Mouse (Mus musculus): ENCODE data around the gene Egfl7.

Egfl7 gene

GRCm38 (mm10) chr2:26570034-26570433, 9.8 kb upstream of the Egfl7 start:
- peak; percentile 55 to 82 for DNase-seq

GRCm38 (mm10) chr2:26571400-26571799, 8.4 kb upstream of the Egfl7 start:
- no peak for DNase-seq

- no peak for DNase-seq
These were observed 8.0 kb upstream of the Egfl7 start for GRCm38 (mm10) chr2:26571826-26572225.

GRCm38 (mm10) chr2:26573396-26573795, 6.4 kb upstream of the Egfl7 start:
- peak; percentile 62 to 64 for DNase-seq

- DNase-seq, result no peak
These were observed 6.0 kb upstream of the Egfl7 start for GRCm38 (mm10) chr2:26573807-26574206.

- DNase-seq, result no peak
These were observed 5.0 kb upstream of the Egfl7 start for GRCm38 (mm10) chr2:26574862-26575261.

GRCm38 (mm10) chr2:26575378-26575777, 4.4 kb upstream of the Egfl7 start:
- no peak for DNase-seq

- DNase-seq, result no peak
These were observed 3.9 kb upstream of the Egfl7 start for GRCm38 (mm10) chr2:26575865-26576264.

GRCm38 (mm10) chr2:26576462-26576861, 3.4 kb upstream of the Egfl7 start:
- no peak for DNase-seq

GRCm38 (mm10) chr2:26578369-26578768, 1.4 kb upstream of the Egfl7 start:
- DNase-seq, result no peak

- no peak for DNase-seq
These were observed 937 bp downstream of the Egfl7 start for GRCm38 (mm10) chr2:26580751-26581150.

GRCm38 (mm10) chr2:26582203-26582602, 2.4 kb downstream of the Egfl7 start:
- DNase-seq, result no peak

- peak in 1 of 2 experiments; percentile 45 for DNase-seq
These were observed 2.9 kb downstream of the Egfl7 start for GRCm38 (mm10) chr2:26582741-26583140.

- DNase-seq, result no peak
These were observed 3.8 kb downstream of the Egfl7 start for GRCm38 (mm10) chr2:26583640-26584039.

GRCm38 (mm10) chr2:26585713-26586112, 5.9 kb downstream of the Egfl7 start:
- peak; percentile 46 to 54 for DNase-seq

GRCm38 (mm10) chr2:26586294-26587043, 6.7 kb downstream of the Egfl7 start, which contains the start of gene Gm20532:
Gene Gm20532 (plus strand): TSS chr2:26586639.
- DNase-seq, result peak; percentile 85 to 88

- DNase-seq, result peak in 1 of 2 experiments; percentile 34
These were observed 7.2 kb downstream of the Egfl7 start for GRCm38 (mm10) chr2:26587044-26587405.

- no peak for DNase-seq
These were observed 8.8 kb downstream of the Egfl7 start for GRCm38 (mm10) chr2:26588573-26588972.

- no peak for DNase-seq
These were observed 9.5 kb downstream of the Egfl7 start for GRCm38 (mm10) chr2:26589284-26589683.

GRCm38 (mm10) chr2:26590282-26590681, 10.5 kb downstream of the Egfl7 start:
- DNase-seq, result no peak

- DNase-seq, result peak; percentile 78 to 81
These were observed 11.1 kb downstream of the Egfl7 start for GRCm38 (mm10) chr2:26590962-26591361.

- no peak for DNase-seq
These were observed 11.6 kb downstream of the Egfl7 start for GRCm38 (mm10) chr2:26591416-26591815.

GRCm38 (mm10) chr2:26593211-26594021, 13.6 kb downstream of the Egfl7 start:
- no peak for DNase-seq

GRCm38 (mm10) chr2:26594022-26594346, 14.2 kb downstream of the Egfl7 start:
- DNase-seq, result peak in 1 of 2 experiments; percentile 56
